Mouse (Mus musculus): ENCODE data around the gene Amhr2. TPM values are rescaled to one million over a fixed set of nuclear protein-coding genes. Genes with fewer than 3 reads are reported as not detected.

Amhr2 gene
- polyA plus RNA-seq, 1 experiment: 4.0 TPM

DNA sequence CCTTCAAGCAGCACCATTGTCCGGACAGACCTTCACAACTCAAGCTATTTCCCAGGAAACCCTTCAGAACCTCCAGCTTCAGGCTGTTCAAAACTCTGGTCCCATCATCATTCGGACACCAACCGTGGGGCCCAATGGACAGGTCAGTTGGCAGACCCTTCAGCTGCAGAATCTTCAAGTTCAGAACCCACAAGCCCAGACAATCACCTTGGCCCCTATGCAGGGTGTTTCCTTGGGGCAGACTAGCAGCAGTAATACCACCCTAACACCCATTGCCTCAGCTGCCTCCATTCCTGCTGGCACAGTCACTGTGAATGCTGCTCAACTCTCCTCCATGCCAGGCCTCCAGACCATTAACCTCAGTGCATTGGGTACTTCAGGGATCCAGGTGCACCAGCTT lies 35.9 kb upstream of the Amhr2 start:
- H3K27ac ChIP-seq (replicated peaks; ENCODE audit: low read depth, low read length): no peak overlapping the region
- H3K4me3 ChIP-seq (ENCODE audit: insufficient read depth, low read depth, low read length): no peak overlapping the region
- peaks cover 14% of the 10 kb centered on the region for H3K4me1 ChIP-seq (ENCODE audit: control insufficient read depth, insufficient read depth, insufficient read length, low read length)

DNA sequence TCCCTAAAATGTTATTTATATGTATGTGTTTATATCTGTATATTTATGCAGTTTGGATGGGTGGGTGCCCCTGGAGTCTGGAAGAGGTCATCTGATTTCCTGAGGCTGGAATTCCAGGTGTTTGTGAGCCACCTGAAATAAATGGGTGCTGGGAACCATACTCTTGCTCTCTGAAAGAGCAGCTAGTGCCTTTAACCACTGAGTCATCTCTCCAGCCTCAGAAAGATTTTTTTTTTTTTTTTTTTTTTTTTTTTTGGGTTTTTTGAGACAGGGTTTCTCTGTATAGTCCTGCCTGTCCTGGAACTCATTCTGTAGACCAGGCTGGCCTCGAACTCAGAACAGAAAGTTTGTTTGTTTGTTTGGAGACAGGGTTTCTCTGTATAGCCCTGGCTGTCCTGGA lies 34.1 kb upstream of the Amhr2 start:
- H3K4me1 ChIP-seq (ENCODE audit: control insufficient read depth, insufficient read depth, insufficient read length, low read length): peaks cover 12% of the 10 kb centered on the region
- H3K27ac ChIP-seq (replicated peaks; ENCODE audit: low read depth, low read length): no peak overlapping the region
- H3K4me3 ChIP-seq (ENCODE audit: insufficient read depth, low read depth, low read length): no peak overlapping the region

GRCm38 (mm10) chr15:102413687-102414086 lies 31.5 kb upstream of the Amhr2 start:
- H3K4me3 ChIP-seq (ENCODE audit: insufficient read depth, low read depth, low read length): no peak overlapping the region
- no peak overlapping the region for H3K27ac ChIP-seq (replicated peaks; ENCODE audit: low read depth, low read length)
- peaks cover 9% of the 10 kb centered on the region for H3K4me1 ChIP-seq (ENCODE audit: control insufficient read depth, insufficient read depth, insufficient read length, low read length)

DNA sequence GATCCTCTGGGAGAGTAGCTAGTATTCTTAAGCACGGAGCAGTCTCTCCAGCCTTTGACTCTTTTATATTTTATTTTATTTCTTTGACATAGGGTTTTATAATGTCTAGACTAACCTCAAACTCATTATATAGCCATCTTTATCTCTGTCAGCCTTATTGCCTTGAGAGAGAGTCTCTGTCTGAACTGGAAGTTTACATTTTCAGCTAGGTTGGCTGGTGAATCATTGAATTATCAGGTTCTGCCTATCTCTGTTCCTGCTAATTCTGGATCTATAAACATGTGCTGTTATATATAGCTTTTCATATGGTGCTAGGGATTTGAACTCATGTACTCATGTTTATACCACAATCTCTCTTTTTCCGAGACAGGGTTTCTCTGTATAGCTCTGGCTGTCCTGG lies 27.6 kb upstream of the Amhr2 start:
- Histone ChIP-seq H3K27ac (replicated peaks; ENCODE audit: low read depth, low read length) (no peak overlapping the region), H3K4me3 (ENCODE audit: insufficient read depth, low read depth, low read length) (no peak overlapping the region), H3K4me1 (ENCODE audit: control insufficient read depth, insufficient read depth, insufficient read length, low read length) (no peaks in the 10 kb centered on the region; the same call in 1 of the 2 replicates)

DNA sequence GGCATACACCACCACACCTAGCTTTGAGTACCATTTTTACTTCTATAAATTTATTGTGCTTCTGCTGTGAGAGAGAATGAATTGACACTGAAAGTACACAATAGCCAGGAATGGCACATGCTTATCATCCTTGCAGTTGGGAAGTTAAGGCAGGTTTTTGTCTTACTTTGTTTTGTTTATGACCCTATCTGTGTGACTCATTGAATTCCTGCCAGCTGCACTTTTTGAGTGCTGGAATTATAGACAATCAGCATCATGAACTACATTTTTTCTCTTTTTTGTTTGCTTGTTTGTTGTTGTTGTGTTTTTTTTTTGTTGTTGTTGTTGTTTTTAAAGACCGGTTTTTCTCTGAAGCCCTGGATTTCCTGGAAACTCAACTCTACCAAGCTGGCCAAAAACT lies 24.2 kb upstream of the Amhr2 start:
- no peak overlapping the region for H3K27ac ChIP-seq (replicated peaks; ENCODE audit: low read depth, low read length)
- H3K4me3 ChIP-seq (ENCODE audit: insufficient read depth, low read depth, low read length): no peak overlapping the region
- H3K4me1 ChIP-seq (ENCODE audit: control insufficient read depth, insufficient read depth, insufficient read length, low read length): no peaks in the 10 kb centered on the region

- no peak overlapping the region for H3K27ac ChIP-seq (replicated peaks; ENCODE audit: low read depth, low read length)
- H3K4me1 ChIP-seq (ENCODE audit: control insufficient read depth, insufficient read depth, insufficient read length, low read length): no peaks in the 10 kb centered on the region
- no peak overlapping the region for H3K4me3 ChIP-seq (ENCODE audit: insufficient read depth, low read depth, low read length)
These were observed 23.7 kb upstream of the Amhr2 start for GRCm38 (mm10) chr15:102421437-102421836.

DNA sequence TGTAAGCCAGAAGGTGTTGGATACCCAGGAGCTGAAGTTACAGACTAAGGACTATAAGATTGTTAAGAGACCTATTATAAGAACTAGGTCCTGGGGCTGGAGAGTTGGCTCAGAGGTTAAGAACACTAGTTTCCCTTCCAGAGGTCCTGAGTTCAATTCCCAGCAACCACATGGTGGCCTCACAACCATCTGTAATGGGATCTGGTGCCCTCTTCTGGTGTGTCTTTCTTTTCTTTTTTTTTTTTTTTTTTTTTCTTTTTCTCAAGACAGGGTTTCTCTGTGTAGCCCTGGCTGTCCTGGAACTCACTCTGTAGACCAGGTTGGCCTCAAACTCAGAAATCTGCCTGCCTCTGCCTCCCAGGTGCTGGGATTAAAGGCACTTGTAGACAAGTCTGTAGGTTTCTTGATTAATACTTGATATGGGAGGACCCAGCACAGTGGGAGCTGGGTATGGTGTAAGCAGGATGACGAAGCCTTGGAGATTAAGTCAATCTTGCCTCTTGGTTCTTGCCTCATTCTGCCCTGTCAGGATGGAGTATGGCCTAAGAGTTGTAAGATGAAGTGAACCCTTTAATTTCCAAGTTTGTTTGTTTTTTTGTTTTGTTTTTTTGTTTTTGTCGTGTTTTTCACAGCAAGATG lies 21.4 kb upstream of the Amhr2 start:
- H3K4me1 ChIP-seq (ENCODE audit: control insufficient read depth, insufficient read depth, insufficient read length, low read length): no peaks in the 10 kb centered on the region
- no peak overlapping the region for H3K27ac ChIP-seq (replicated peaks; ENCODE audit: low read depth, low read length)
- no peak overlapping the region for H3K4me3 ChIP-seq (ENCODE audit: insufficient read depth, low read depth, low read length)

DNA sequence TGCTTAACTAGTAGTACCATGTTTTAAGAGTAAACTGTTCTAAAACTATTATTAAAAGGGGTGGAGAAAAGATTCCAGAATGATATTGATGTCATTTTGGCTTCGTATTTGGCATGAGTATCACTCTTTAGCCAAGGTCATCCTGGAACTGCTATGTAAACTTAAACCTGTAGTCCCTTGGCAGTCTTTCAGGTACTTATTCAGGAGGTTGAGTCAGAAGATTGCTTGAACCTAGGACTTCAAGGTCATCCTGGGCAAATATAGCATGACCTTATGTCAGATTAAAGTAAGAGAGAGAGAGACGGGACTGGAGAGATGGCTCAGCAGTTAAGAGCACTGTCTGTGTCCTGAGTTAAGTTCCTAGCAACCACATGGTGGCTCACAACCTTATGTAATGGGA lies 20.5 kb upstream of the Amhr2 start:
- no peaks in the 10 kb centered on the region for H3K4me1 ChIP-seq (ENCODE audit: control insufficient read depth, insufficient read depth, insufficient read length, low read length)
- H3K27ac ChIP-seq (replicated peaks; ENCODE audit: low read depth, low read length): no peak overlapping the region
- no peak overlapping the region for H3K4me3 ChIP-seq (ENCODE audit: insufficient read depth, low read depth, low read length)

GRCm38 (mm10) chr15:102426963-102427362 lies 18.2 kb upstream of the Amhr2 start:
- no peak overlapping the region for H3K4me3 ChIP-seq (ENCODE audit: insufficient read depth, low read depth, low read length)
- H3K27ac ChIP-seq (replicated peaks; ENCODE audit: low read depth, low read length): no peak overlapping the region
- H3K4me1 ChIP-seq (ENCODE audit: control insufficient read depth, insufficient read depth, insufficient read length, low read length): no peaks in the 10 kb centered on the region

GRCm38 (mm10) chr15:102432046-102432445 lies 13.1 kb upstream of the Amhr2 start:
- Histone ChIP-seq H3K4me1 (ENCODE audit: control insufficient read depth, insufficient read depth, insufficient read length, low read length) (no peaks in the 10 kb centered on the region), H3K4me3 (ENCODE audit: insufficient read depth, low read depth, low read length) (no peak overlapping the region), H3K27ac (replicated peaks; ENCODE audit: low read depth, low read length) (no peak overlapping the region)

DNA sequence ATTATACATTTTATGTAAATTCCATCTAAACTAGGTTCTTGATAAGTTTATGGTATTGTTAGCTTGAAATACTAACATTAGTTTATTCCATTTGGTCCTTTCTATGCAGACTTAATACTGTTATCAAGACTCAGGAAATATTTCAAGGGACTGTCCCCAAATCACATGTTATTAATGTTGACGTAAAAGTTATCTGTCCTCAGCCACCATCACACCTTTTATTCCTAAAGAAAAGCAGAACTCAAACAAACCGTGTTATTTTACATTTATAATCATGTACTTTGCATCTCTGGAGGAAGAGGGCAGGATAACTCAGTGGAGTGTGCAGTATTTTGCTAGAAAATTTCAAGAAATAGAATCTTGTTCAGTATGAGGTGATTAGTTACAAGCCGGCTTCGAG lies 12.0 kb upstream of the Amhr2 start:
- Histone ChIP-seq H3K27ac (replicated peaks; ENCODE audit: low read depth, low read length) (no peak overlapping the region), H3K4me3 (ENCODE audit: insufficient read depth, low read depth, low read length) (no peak overlapping the region), H3K4me1 (ENCODE audit: control insufficient read depth, insufficient read depth, insufficient read length, low read length) (no peaks in the 10 kb centered on the region)

DNA sequence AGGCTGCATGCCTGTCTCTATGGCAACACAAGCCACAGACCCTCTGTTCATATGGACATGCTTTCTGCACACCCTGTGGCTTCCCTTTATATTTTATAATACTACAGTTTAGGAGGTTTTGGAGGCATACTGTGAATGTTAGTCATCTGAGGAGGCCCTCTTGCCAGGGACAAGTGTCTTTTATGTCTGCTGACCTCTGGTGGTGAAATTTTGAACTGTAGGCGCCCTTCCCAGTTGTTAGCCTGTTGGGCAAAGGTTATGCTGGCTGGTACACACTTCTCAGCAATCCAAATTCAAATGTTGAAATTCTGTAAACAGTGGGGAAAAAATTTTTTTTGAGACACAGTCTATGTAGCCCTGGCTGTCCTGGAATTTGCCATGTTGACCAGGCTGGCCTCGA lies 2.7 kb upstream of the Amhr2 start:
- no peak overlapping the region for H3K4me3 ChIP-seq (ENCODE audit: insufficient read depth, low read depth, low read length)
- no peaks in the 10 kb centered on the region for H3K4me1 ChIP-seq (ENCODE audit: control insufficient read depth, insufficient read depth, insufficient read length, low read length)
- no peak overlapping the region for H3K27ac ChIP-seq (replicated peaks; ENCODE audit: low read depth, low read length)

GRCm38 (mm10) chr15:102446448-102446847 lies 1.3 kb downstream of the Amhr2 start:
- Histone ChIP-seq H3K4me1 (ENCODE audit: control insufficient read depth, insufficient read depth, insufficient read length, low read length) (peaks cover 3% of the 10 kb centered on the region), H3K4me3 (ENCODE audit: insufficient read depth, low read depth, low read length) (no peak overlapping the region), H3K27ac (replicated peaks; ENCODE audit: low read depth, low read length) (no peak overlapping the region)

DNA sequence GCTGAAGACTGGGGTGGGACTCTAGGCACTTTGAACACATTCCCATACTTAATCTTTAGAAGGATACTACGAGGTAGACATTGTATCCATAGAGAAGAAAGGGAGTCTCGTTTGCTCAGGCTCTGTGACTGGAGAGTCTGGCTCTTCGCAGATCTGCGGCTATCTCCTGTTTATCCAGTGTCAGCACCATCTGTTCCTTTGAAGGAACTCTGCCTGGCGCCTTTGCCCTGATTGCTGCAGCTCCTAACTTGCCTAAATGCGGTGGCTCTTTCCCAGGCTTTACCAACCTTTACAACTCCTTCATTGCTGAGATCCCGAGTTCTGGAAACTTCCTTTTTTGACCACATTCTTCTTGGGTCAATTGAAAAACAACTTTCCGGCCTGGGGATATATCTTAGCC lies 4.2 kb downstream of the Amhr2 start:
- H3K4me3 ChIP-seq (ENCODE audit: insufficient read depth, low read depth, low read length): no peak overlapping the region
- no peak overlapping the region for H3K27ac ChIP-seq (replicated peaks; ENCODE audit: low read depth, low read length)
- H3K4me1 ChIP-seq (ENCODE audit: control insufficient read depth, insufficient read depth, insufficient read length, low read length): peaks cover 3% of the 10 kb centered on the region

- peaks cover 3% of the 10 kb centered on the region for H3K4me1 ChIP-seq (ENCODE audit: control insufficient read depth, insufficient read depth, insufficient read length, low read length)
- H3K4me3 ChIP-seq (ENCODE audit: insufficient read depth, low read depth, low read length): peak overlapping the region; percentile 34
- H3K27ac ChIP-seq (replicated peaks; ENCODE audit: low read depth, low read length): no peak overlapping the region
These were observed 5.8 kb downstream of the Amhr2 start for GRCm38 (mm10) chr15:102450928-102451327.

DNA sequence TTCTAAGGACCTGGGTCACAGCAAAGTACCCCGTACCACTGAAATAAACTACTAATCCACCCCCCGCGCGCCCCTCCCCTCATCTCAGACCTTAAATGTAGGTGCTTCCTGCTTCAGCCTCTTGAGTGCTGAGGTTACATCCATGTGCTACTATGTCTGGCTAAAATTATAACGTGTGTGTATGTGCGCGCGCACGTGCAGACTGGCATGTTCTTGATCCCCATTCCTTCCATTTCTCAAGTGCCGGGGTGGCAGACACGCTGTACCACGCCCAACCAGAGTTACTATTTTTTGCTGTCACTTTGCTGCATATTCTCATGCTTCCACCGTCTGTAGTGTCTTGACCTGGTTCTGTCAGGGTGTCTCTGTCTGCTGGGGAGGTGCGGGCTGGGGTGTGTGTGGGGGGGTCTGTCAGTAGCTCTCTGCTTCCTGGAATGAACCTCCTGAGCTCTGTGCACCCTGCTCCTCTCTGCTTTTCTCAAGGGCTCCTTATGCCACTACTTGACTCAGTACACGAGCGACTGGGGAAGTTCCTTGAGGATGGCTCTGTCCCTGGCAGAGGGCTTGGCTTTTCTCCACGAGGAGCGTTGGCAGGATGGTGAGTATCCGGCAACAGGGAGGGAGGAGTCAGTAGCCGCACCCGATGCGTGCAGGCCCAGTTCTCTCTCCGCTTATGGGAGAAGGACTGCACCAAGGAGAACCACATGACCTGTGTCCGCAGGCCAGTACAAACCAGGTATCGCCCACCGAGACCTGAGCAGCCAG lies 6.7 kb downstream of the Amhr2 start:
- Histone ChIP-seq H3K4me1 (ENCODE audit: control insufficient read depth, insufficient read depth, insufficient read length, low read length) (peaks cover 3% of the 10 kb centered on the region), H3K27ac (replicated peaks; ENCODE audit: low read depth, low read length) (no peak overlapping the region), H3K4me3 (ENCODE audit: insufficient read depth, low read depth, low read length) (no peak overlapping the region)
